Mouse (Mus musculus): ENCODE data around the gene Taok3. TPM values are rescaled to one million over a fixed set of nuclear protein-coding genes. Genes with fewer than 3 reads are reported as not detected.

Gene Taok3
- 33.5 TPM for polyA plus RNA-seq (2014; fragmentation: Illumina TruSeq; extraction: RNeasy Lipid Tissue Mini Kit (QIAGEN cat#74804); ENCODE audit: low replicate concordance)

GRCm38 (mm10) chr5:117119777-117120488, at the start of gene Taok3:
Gene Taok3, plus strand, starts transcription at chr5:117120129.

GRCm38 (mm10) chr5:117115836-117116366, 4.0 kb upstream of the Taok3 start, which contains the start of gene Suds3:
Gene Suds3, minus strand, starts transcription at chr5:117116113.

GRCm38 (mm10) chr5:117286831-117287822, 167.2 kb downstream of the Taok3 start, which contains the start of gene Pebp1:
Gene Pebp1, minus strand, starts transcription at chr5:117287625.

GRCm38 (mm10) chr5:117318741-117319629, 199.1 kb downstream of the Taok3 start, which contains the start of gene Vsig10:
Gene Vsig10, plus strand, starts transcription at chr5:117319083.

Other genes with a start within 250 kb of the Taok3 start
- 17.9 TPM for gene Suds3, start 4.0 kb upstream of the Taok3 start, polyA plus RNA-seq (2014; fragmentation: Illumina TruSeq; extraction: RNeasy Lipid Tissue Mini Kit (QIAGEN cat#74804); ENCODE audit: low replicate concordance)
- 10.3 TPM for gene Pebp1, start 167.5 kb downstream of the Taok3 start, polyA plus RNA-seq (2014; fragmentation: Illumina TruSeq; extraction: RNeasy Lipid Tissue Mini Kit (QIAGEN cat#74804); ENCODE audit: low replicate concordance)
- 25.1 TPM for gene Vsig10, start 199.0 kb downstream of the Taok3 start, polyA plus RNA-seq (2014; fragmentation: Illumina TruSeq; extraction: RNeasy Lipid Tissue Mini Kit (QIAGEN cat#74804); ENCODE audit: low replicate concordance)
- gene Wsb2, start 237.2 kb downstream of the Taok3 start, polyA plus RNA-seq (2014; fragmentation: Illumina TruSeq; extraction: RNeasy Lipid Tissue Mini Kit (QIAGEN cat#74804); ENCODE audit: low replicate concordance): 14.7 TPM